Mouse (Mus musculus) stomach, postnatal 0 days (tissue): Measurements from ENCODE around the gene Clcn2.

Experiments used
- CTCF ChIP-seq: IDR thresholded peaks from 2 replicates; pipeline ENCODE4 v1.5.1; 2016; ENCODE audit warnings: antibody characterized with exemption, low read depth, mild to moderate bottlenecking, moderate library complexity
- EP300 ChIP-seq: optimal IDR thresholded peaks from 2 replicates; pipeline ENCODE3; 2016; ENCODE audit warnings: antibody characterized with exemption

DNA sequence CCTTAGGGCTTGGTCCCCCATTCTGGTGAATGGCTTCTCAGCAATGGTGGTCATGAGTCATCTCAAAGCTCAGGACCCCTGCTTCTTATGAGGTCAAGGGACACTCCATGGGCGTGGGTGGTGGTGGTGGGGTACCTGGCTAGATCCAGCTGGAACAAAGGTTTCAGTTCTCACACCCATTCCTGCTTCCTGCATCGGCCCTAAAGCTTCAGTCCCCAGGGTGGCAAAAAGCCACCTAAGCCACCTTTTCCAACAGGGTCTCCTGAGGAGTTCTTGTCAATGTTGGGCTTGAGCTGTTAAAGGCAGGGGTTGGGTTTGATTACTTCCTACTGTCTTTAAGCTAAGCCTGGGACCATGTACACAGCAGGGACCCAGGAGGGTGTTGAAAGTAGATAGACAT lies 2.4 kb downstream of the Clcn2 start:
- TF ChIP-seq CTCF = no peak
- TF ChIP-seq EP300 = no peak
